Mouse (Mus musculus) adrenal gland, postnatal 14 days (tissue): ENCODE data around the gene Nisch. TPM values are rescaled to one million over a fixed set of nuclear protein-coding genes. Genes with fewer than 3 reads are reported as not detected.
A peak's percentile ranks its signal among the peaks of the same experiment; 100 is the strongest.

ENCODE experiments used
- DNase-seq: peaks from one replicate; pipeline ENCODE4 v3.0.0; 2021; ENCODE audit warnings: mixed read lengths
- total RNA-seq: library from RNA; stranded (reverse); gene quantifications from 2 replicates; pipeline ENCODE4 v1.2.3, GENCODE M21; 2021

Gene Nisch
- total RNA-seq, 1 experiment from 2014 or later = 269 TPM

DNA sequence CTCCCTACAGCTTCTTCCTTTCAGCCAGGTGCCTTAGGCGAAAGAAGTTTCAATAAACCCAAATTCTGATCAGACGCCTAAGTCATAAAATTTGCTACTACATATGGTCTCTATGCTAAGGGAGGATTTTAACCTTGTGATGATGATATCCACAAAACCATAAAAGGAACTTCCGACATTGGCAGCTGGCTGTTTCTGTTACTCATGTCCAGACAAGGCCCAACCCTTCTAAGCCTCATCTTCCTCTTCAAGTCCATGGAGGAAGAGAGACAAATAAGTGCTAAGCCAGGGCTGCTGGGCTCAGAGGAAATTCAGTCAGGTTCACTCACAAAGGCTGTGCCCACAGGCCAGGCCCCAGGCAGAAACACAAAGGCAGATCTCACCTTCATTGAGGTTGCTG lies 27.4 kb downstream of the Nisch start:
- no peak for DNase-seq

DNA sequence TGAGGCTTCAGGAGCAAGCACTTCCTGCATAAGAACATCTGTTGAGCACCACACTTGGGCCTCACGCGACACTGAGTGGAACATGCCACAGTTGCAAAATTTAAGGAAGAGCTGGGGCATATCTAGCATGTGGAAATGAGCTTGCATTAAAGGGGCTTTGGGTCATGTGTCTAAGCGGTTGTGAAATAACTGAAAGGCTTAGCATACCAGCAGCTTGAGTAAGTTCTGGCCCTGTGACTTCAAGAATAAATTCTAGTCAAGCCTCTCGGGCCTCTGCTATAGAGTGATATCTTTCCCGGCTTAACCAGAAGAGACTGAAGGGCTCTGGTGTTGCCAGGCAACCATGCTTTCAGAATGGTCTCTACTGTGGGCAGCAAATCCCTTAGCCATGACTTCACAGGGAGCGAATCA lies 28.0 kb downstream of the Nisch start:
- no peak for DNase-seq

DNA sequence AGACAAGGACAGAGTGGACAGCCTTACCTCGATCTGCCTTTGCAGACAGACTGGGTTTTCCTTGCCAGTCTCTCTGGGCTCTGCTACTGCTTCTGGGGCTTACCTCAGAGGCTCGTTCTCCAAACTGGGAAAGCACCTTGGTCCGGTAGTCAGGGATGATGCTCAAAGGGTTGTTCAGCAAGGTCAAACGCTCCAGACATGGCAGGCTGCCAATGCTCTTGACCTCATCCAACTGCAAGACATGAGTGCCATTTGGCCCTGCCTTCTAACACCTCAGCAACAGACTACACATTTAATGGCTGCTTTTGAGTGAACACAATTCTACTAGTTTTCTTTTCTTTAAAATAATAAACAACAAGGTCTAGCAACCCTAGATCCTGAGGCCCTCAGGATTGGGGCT lies 30.1 kb downstream of the Nisch start:
- peak; percentile 76 for DNase-seq

DNA sequence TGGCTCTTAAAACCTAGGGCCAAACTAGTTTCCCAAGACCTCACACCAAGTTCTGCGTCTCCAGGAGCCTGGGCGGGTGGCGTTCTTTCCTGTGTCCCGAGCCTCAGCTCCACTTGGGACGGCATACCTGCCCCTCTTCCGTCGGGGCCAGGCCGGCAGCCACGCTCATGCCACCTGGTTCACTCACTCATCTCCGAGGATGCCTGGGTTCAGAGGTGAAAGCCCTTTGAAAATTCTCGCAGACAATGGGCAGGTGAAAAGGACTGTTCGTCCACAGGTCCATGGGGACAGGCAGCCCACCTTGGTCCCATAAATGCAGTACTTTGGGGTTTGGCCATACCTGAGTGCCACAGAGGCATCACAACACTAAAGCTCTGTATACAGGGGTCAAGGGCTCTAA lies 32.6 kb downstream of the Nisch start:
- no peak for DNase-seq

DNA sequence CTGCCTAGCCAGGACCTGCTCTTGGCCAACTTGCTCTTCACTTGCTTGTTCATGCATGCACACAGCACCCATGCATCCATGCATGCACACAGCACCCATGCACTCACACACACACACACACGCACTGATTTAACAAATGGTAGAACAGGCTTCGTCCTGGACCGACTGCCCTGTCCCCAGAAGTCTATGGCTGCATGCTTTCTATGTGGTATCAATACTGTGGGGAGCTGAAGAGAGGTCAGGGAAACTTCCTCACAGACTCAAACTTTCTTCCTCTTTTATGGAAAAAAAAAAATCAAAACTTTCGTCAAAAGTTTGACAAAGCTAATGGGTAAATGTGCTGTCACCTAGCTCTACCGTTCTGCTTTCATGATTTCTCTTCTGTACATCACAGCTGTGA lies 33.2 kb downstream of the Nisch start:
- DNase-seq = no peak

DNA sequence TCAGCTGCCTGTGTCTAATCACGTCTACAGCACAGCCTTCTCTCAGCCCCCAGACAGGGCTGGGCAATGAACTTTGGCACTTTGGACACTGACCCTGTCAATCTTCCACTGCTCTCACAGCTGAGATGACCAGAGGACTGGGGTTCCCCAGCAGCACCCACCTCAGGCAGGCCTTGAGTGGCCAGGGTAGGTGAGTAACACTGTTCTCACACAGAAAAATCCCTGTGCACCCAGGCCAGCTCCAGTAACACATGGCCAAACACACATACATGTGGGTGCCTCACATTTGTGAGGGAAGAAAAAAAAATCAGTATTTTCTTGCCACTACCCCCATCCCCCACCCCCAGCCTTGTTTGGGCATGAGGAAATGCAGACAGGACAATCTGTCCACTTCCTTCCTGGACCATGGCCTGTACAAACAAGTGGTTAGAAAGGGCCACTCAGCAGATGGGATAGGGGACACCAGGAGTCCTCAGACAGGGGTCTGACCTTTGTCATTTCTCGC lies 33.9 kb downstream of the Nisch start:
- DNase-seq = no peak

DNA sequence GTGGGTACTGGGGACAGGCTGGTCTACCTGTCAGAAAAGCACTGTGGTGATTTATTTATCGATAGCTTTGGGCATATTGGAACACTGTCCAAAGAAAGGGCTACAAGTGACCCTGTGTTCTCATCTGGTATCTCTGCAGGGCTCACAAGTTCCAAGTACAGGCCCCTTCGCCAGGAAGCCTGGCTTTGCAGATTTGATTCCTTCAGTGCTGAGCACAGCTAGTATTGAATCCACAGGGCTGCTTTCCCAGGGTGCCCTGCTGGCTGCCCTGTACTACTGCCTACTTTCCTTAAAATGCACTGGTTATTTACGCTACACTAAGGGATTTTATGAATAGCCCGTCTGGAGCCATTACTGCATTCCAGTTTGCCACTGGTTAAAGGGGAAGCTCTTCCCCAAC lies 35.2 kb downstream of the Nisch start:
- no peak for DNase-seq

DNA sequence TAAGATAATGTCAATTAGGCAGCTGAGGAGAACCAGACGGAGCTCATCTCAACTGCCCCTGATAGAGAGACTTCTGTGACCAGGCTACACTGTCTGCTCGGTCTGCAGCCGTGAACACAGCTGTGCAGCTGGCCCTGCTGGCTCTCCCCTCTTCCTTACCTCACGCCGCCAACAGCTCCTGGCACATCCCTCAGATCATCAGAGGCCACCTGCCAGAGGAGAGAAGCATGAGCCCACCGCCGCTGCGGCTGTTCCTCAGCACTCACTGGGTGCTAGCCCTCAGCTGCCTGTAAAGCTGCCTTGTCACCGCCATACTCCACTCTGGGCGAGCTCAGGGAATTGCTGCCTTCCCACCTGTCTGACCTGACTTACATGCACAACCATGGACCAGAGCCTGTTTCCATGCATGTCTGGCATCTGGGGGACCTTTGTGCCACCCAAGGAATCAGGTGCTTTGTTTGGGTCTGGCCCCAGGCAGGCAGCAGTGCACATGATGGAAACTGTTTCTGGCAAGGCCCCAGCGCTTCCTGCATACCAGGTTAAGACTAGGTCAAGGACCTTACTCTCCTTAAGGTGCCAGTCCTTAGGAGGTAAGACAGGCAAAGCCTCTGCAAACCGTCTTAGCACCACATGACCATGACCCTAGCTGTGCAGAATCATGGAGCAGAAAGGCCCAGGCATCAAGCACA lies 36.9 kb downstream of the Nisch start:
- DNase-seq = no peak

DNA sequence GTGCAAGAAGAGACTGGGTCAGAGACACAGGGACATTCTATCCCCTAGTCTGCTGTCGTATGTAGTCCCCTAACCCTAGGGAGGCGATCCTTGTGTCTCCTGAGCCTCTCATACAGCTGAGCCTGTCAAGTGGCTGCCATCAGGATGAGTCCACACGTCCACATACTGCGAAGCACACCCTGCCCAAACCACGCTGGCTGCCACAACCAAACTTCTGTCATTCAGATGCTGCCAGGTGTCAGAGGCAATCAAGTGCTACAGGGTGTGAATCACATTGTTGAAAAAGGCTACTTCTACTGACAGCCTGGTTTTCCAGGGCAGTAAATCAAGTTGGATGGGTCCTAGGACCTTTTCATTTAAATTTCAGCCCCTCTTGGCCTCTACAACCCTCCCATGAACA lies 39.0 kb downstream of the Nisch start:
- no peak for DNase-seq

DNA sequence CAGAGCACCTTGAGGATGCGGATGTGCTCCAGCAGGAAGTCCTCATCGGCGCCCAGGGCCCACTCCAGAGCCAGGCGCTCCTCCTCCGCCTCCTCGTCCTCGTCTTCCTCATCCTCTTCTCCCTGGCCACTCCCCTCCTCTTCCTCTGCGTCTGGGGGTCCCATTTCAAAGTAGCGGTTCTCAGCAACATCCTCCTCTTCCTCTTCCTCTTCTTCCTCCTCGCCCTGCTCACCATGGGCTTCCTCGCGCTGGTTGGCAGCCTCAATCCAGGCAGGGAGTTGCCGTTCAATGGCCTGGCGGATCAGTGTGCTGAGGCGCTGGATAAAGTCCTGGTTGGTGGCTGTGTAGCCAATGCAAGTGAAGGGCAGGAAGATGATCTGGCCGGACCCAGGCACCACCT lies 39.5 kb downstream of the Nisch start:
- no peak for DNase-seq

DNA sequence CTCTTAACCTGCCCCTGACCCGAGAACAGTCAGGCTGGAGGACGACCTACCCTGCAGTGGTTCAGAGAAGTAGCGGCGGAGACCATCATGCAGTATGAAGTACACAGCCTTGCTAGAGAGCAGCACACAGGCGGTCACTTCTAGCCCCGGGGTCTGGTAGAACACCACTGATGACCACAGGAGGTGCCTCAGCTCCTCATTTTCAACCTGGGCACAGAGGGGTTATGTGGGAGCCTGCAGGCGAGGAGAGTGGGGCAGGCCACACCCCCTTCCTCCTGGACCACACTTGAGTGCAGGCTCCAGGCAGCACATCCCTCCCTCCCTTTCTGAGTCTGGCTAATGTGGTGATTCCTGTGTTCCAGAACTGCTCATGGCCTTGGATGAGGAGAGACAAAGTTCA lies 43.2 kb downstream of the Nisch start:
- no peak for DNase-seq

DNA sequence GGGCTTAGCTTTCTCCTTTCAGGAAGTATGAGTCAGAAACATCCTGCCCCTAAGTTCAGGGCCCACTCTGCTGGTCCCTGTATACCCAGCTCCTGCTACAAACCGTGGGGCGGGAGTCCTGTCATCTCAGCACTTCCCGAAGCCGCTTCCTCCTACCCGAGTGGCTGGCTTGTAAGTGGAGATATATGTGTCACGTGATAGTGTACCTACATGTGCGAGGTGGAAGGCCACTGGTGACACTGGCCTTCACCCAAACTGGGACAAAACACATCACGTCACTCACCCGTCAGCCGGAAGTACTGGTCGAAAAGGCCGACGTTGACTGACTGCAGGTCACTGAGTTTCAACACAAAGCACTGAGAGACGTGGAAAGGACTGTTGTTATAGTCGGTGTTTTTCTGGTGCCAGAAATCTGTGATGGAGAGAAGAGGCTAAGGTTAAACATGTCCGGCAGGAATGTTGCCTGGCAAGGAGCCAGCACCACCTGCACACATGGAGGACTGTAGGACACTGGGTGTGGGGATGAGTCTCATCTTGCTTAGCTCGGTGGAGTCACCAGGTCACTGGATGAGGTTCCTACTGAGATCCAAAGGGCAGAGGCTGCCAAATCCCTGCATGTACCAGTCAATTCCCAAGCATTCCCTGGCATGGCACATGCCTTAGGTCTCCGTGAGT lies 43.8 kb downstream of the Nisch start:
- DNase-seq = peak; percentile 48

DNA sequence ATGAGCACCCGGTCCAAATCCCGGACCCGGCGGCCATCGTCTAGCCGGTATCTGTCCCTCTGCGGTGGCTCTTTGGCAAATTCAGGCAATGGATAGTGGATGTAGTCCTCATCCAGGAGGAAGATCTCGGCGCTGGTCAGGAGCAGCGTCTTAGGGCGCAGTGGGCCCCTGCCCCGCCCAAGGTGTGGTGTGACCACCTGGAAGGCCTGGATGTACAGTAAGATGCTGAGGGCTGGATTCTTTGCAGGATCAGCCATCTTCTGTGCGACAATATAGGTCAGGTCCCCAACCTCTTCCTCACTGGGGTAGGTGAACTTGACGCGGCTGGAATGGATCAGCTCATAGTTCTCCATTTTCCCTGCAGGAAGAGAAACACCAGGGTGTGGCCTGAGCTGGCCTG lies 44.9 kb downstream of the Nisch start:
- DNase-seq = no peak

DNA sequence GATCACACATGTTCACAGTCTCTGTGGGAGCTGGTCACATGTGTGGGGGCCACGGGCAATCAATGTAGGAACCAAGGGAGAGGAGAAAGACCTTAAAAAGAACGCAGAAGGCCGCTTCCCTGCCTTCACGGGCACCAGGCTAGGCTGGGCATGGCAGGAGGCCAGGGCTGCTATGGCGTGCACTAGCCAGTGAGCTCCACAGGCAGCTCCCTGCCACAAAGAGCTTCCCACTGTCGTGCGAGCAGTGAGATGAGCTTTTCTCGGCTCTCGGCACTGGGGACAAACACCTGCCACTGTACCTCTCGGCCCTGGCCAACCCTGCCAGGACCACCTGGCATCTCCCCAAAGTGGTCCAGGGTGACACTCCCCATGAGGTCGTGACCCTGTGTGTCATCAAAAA lies 45.4 kb downstream of the Nisch start:
- peak; percentile 57 for DNase-seq

DNA sequence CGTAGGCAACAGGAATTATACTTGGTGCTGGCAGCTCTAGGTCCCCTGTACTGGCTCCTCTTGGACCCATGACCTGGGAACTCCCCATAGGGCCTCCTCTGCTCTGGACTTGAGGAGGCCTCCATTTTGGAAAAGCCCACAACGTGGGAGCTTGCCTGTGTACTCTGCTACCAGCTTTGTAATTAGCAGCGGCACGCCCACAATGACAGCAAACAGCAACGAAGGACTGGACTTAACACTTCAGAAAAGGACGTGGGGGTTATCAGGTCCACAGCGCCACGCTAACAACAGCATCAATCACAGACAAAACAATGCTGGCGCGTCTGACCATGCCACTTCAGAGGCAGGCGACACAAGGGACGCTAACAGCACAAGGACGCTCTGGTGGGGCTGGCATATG lies 45.8 kb downstream of the Nisch start:
- no peak for DNase-seq

DNA sequence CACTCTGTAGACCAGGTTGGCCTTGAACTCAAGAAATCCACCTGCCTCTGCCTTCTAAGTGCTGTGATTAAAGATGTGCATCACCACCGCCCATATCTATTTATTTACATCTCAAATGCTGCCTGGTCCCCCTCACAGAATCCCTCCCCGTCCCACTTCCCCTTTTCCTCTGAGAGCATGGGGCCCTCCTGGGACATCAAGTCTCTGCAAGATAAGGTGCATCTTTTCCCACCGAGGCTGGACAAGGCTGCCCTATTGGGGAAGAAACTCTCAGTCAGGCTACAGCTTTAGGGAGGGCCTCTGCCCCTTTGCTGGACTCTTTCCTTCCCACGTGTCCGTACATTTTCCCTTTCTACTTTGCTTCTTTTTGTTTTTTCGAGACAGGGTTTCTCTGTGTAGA lies 47.2 kb downstream of the Nisch start:
- DNase-seq = no peak

DNA sequence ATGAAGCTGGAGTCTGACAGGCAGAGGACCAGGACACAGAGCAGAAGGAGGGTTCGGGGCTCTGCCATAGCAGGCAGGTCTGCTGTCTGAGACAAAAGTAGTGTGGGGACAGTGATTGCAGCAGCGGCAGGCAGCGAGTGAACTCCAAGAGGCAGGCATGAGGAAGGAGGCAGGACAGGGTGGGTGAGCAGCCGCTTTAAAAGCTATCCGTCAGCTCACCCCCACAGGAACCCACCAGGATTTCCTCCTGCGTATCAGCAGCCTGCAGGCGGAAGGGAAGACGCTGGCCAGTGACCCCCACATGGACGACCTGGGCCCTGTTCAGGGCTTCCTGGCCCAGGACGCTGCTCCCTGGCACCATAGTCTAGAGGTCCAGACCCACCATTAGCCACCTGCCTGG lies 48.3 kb downstream of the Nisch start, which contains the start of gene Stab1:
TSS of gene Stab1 (minus strand) at position 217 of the 400 bp plus-strand sequence.
- peak; percentile 63 for DNase-seq

DNA sequence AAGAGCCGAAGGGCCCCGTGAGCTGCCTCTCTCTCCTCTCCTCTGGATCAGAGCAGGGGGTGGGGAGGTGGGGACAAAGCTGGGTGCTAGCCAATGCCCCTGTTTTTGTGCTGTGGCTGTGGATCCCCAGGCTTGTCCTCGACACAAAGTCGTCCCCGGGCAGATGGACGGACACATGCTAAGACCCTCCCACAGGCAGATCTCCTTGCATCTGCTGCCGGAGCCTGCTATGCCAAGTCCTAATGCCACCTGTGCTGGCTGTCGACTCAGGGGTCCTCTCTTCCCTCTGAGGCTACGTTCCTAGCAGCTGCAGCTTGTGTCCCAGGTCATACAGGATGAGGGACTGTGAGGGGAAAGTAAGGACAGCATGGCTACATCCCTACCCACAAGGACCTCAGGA lies 49.9 kb downstream of the Nisch start:
- no peak for DNase-seq

DNA sequence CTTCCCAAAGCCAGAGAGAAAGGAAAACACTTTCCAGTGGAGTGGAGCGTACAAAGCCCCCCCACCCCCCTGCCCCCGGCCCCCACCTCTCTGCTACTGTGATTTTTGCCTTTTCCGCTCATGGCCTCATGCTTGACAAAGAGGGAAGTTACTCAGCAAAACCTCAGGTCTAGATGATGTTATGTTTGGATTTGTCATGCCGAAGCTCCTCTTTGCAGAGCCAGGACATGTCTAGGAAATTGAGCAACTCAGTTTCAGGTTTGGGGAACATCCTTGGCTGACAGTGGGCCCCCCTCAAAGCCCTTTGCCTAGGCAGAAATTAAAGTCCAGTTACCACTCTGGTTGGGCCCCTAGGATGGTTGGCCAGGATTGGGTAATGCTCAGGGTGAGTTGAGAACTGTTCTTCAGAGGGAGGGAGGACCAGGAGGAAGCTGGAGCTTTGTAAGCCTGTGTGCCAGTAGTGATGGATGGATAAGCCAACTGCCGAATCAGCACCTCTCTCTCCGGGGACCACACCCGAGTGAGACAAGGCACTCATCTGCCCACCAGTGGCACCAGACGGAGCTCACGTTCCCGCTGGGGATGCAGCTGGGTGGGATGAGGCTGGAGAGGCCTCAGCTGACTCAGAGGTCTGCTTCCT lies 50.6 kb downstream of the Nisch start:
- peak; percentile 54 for DNase-seq

DNA sequence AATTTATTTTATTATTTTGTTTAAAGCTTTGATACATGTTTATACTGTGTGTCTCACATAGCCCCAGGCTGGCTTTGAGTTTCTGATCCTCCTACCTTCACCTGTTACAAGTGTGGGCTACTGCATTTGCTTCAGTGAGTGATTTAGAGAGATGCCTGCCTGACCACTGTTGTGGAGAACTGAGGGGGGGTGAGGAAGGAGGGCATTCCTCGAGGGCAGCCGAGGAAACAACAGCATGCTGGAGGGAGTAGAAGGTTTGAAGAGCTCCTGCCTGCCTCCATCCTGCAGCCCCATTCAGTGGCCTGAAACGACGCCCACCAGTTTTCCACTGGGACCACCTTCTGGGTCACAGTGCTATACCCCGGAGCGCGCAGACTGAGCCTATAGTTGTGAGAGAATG lies 51.3 kb downstream of the Nisch start:
- DNase-seq = no peak

DNA sequence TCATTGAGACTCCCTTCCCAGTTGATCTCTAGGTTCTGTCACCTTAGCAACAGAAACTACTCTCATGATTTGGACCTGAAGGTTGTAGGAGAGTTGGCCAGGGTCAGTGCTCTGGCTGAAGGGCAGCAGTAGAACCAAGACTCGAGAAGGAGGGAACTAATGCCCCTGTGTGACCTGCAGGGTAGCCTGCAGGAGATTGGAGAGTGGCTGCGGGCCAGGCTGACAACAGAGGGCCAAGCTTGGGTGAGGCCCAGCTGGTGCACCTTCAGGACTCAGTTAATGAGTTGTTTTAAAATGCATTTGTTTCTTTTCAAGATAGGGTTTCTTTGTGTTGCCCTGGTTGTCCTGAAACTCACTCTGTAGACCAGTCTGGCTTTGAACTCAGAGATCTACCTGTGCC lies 51.7 kb downstream of the Nisch start:
- peak; percentile 69 for DNase-seq

DNA sequence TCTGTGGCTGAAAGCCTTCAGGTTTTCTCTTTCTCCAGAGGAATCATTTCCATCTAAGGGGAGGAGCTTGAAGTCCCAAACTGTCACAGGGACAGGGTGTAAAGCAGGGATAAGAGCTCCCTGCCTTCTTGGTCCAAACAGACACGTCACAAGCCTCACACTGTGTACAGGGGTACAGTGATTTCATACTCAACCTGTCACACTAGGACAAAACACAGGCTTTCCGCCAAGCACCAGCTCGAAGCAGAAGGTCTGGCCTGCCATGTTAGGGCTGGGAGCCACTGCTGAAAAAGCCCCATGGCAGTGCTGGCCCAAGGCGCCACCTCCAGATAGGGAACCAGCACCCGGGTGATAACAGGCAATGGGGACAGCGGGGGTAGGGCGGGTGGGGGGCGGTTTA lies 52.7 kb downstream of the Nisch start:
- DNase-seq = no peak

DNA sequence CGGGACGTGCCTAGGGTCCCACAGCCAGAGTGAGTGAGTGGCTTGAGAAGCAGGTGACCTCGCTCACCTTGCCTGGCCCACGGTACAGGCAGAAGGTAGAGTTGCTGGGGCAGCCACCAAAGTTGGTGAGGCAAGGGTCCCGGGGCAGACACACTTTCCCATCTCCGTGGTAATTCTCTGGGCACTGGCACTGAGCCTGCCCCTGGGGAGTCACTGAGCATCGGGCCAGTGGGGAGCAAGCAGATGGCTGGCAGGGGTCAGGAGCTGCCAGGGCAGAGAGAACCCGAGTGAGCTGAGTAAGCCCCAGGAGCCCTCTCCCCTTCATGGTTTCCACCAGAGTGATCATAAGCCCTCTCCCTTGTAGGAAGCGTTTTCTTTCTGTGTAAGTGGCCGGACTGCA lies 55.1 kb downstream of the Nisch start:
- DNase-seq = no peak

DNA sequence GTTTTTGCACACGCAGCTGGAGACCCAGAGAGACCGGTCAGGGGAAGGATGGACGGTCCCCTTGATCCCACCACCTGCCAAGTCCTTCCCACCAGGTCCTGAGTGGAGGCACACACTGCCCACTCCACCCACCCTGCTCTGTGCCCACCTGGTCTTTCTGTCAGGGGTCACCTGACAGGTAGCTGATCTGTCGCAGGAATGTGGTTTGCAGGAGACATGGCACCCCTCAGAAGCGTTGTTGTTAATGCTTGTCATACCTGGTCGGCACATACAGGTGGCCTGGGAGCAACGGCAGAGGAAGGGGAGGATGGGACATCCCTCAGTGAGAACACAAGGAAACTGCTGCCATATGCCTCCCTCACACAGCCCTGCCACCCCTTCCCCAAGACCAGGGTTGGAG lies 55.6 kb downstream of the Nisch start:
- no peak for DNase-seq
